Mouse (Mus musculus) ES-Bruce4 (cell line): ENCODE data around the gene Snx33.

ENCODE experiments used
- CTCF ChIP-seq: IDR thresholded peaks from one replicate; pipeline ENCODE4 v1.8.1; 2011; ENCODE audit warnings: low read depth, low read length
- POLR2A ChIP-seq: IDR thresholded peaks from one replicate; pipeline ENCODE4 v1.8.1; 2011; ENCODE audit warnings: low read length; ENCODE audit not compliant: insufficient read depth

GRCm38 (mm10) chr9:56900060-56900459, 28.1 kb downstream of the Snx33 start:
- no peak for TF ChIP-seq POLR2A
- TF ChIP-seq CTCF = no peak
